Mouse (Mus musculus): ENCODE results near the gene Grm1.

- TF ChIP-seq CTCF (IDR thresholded peaks at IDR 0.05; ENCODE audit: extremely low read depth, insufficient read length, insufficient replicate concordance, low read depth, low read length) (no peak), POLR2A (IDR thresholded peaks at IDR 0.05; ENCODE audit: low read depth, low read length) (no peak)
Observed at GRCm38 (mm10) chr10:10847376-10848286, 234.5 kb downstream of the Grm1 start.
